Mouse (Mus musculus): Measurements from ENCODE around the gene Cdc42ep2.

GRCm38 (mm10) chr19:5911430-5912102, 13.1 kb downstream of the Cdc42ep2 start:
- TF ChIP-seq POLR2A (IDR thresholded peaks at IDR 0.05; ENCODE audit: borderline replicate concordance, low read depth, low read length) (no peak), CTCF (IDR thresholded peaks at IDR 0.05; ENCODE audit: low read depth, low read length) (no peak)

Data from bone marrow macrophage, adult 2 months (primary cell).